In genomic region chr11:52396597-52397188, GRCm38 (mm10) we compare ENCODE assay signal across 8 mouse cellular contexts. TPM values are rescaled to one million over a fixed set of nuclear protein-coding genes. Genes with fewer than 3 reads are reported as not detected.
A peak's percentile ranks its signal among the peaks of the same experiment; 100 is the strongest.
DNase-seq lines count a peak whose midpoint lies in the region; ATAC-seq lines count a peak whose summit lies in the region.

No protein-coding gene starts in this region.

- 0 out of 2 replicates have a peak, but pooled peaks cover 6% of the 10 kb centered on the region for H3K36me3 ChIP-seq in kidney, embryonic 16.5 days (ENCODE audit: insufficient read depth, low read length)
- H3K36me3 ChIP-seq in forebrain, embryonic 12.5 days (replicated peaks), result no peaks in the 10 kb centered on the region
- no peaks in the 10 kb centered on the region for H3K36me3 ChIP-seq in liver, embryonic 11.5 days (ENCODE audit: control insufficient read depth, insufficient read depth, low read length)
- H3K36me3 ChIP-seq in neural tube, embryonic 12.5 days, result no peaks in the 10 kb centered on the region

- H3K4me2 ChIP-seq in kidney, embryonic 16.5 days (replicated peaks; ENCODE audit: low read depth, low read length), result peak overlapping the region; percentile 70
- H3K4me2 ChIP-seq in forebrain, embryonic 12.5 days, result peak overlapping the region; percentile 65
- peak overlapping the region; percentile 80 for H3K4me2 ChIP-seq in liver, embryonic 11.5 days
- peak overlapping the region; percentile 68 for H3K4me2 ChIP-seq in neural tube, embryonic 12.5 days (replicated peaks)

- DNase-seq in kidney, postnatal 4 days, result no peak
- DNase-seq in ZHBTc4 (ENCODE audit: low read depth, low spot score), result peak; percentile 63
- no peak for DNase-seq in liver, embryonic 11.5 days (ENCODE audit: low spot score)
- no peak for DNase-seq in layer of hippocampus, postnatal 10 days (ENCODE audit: low spot score in 2 of 2)

- H3K4me3 ChIP-seq in kidney, embryonic 16.5 days (ENCODE audit: low read length), result peak overlapping the region; percentile 94
- H3K4me3 ChIP-seq in forebrain, embryonic 12.5 days (replicated peaks), result peak overlapping the region; percentile 91
- H3K4me3 ChIP-seq in liver, embryonic 11.5 days (ENCODE audit: low read depth, low read length), result peak overlapping the region; percentile 87
- H3K4me3 ChIP-seq in neural tube, embryonic 12.5 days, result peak overlapping the region; percentile 81

- peak overlapping the region; percentile 96 for H3K27ac ChIP-seq in kidney, embryonic 16.5 days (ENCODE audit: low read length)
- H3K27ac ChIP-seq in forebrain, embryonic 12.5 days, result peak overlapping the region; percentile 92
- peak overlapping the region; percentile 72 for H3K27ac ChIP-seq in liver, embryonic 11.5 days (ENCODE audit: low read depth, low read length)
- H3K27ac ChIP-seq in neural tube, embryonic 12.5 days, result peak overlapping the region; percentile 23

- H3K4me1 ChIP-seq in kidney, embryonic 16.5 days (ENCODE audit: insufficient read depth, low read length), result peaks cover 31% of the 10 kb centered on the region
- peaks cover 21% of the 10 kb centered on the region; the same call in 1 of the 2 replicates for H3K4me1 ChIP-seq in forebrain, embryonic 12.5 days
- peaks cover 10% of the 10 kb centered on the region for H3K4me1 ChIP-seq in liver, embryonic 11.5 days (replicated peaks; ENCODE audit: control insufficient read depth, insufficient read depth, low read length)
- H3K4me1 ChIP-seq in neural tube, embryonic 12.5 days, result peaks cover 11% of the 10 kb centered on the region; the same call in 1 of the 2 replicates

- no peaks in the 10 kb centered on the region for H3K9me3 ChIP-seq in kidney, embryonic 16.5 days (ENCODE audit: low read length)
- no peaks in the 10 kb centered on the region for H3K9me3 ChIP-seq in forebrain, embryonic 12.5 days
- no peaks in the 10 kb centered on the region for H3K9me3 ChIP-seq in liver, embryonic 11.5 days (ENCODE audit: control insufficient read depth, low read length)
- H3K9me3 ChIP-seq in neural tube, embryonic 12.5 days, result no peaks in the 10 kb centered on the region

- under 1% methylated on average over 33 of the region's 33 CpGs for WGBS in kidney, embryonic 16.5 days
- under 1% methylated on average over 33 of the region's 33 CpGs for WGBS in forebrain, embryonic 12.5 days
- WGBS in liver, embryonic 11.5 days, result under 1% methylated on average over 33 of the region's 33 CpGs
- 1% methylated on average over 33 of the region's 33 CpGs for WGBS in neural tube, embryonic 12.5 days

- ATAC-seq in kidney, embryonic 16.5 days (ENCODE audit: low FRiP score, low TSS enrichment), result peak; percentile 79
- ATAC-seq in forebrain, embryonic 12.5 days (ENCODE audit: low FRiP score), result peak; percentile 87
- ATAC-seq in liver, embryonic 11.5 days (replicated peaks; ENCODE audit: low FRiP score), result peak; percentile 78
- peak; percentile 79 for ATAC-seq in neural tube, embryonic 12.5 days (ENCODE audit: low FRiP score, low read depth)
- ATAC-seq in cerebellum, adult (ENCODE audit: insufficient number of reproducible peaks, low FRiP score, low TSS enrichment), result no peak; the same call in 1 of the 2 replicates

- H3K27me3 ChIP-seq in kidney, embryonic 16.5 days (ENCODE audit: insufficient read depth, low read length), result no peaks in the 10 kb centered on the region
- no peaks in the 10 kb centered on the region for H3K27me3 ChIP-seq in forebrain, embryonic 12.5 days
- no peaks in the 10 kb centered on the region for H3K27me3 ChIP-seq in liver, embryonic 11.5 days (replicated peaks; ENCODE audit: control insufficient read depth, insufficient read depth, low read length)
- no peaks in the 10 kb centered on the region for H3K27me3 ChIP-seq in neural tube, embryonic 12.5 days (replicated peaks)

- H3K9ac ChIP-seq in kidney, embryonic 16.5 days (replicated peaks; ENCODE audit: low read length), result peak overlapping the region; percentile 98
- peak overlapping the region; percentile 94 for H3K9ac ChIP-seq in forebrain, embryonic 12.5 days
- peak overlapping the region; percentile 96 for H3K9ac ChIP-seq in liver, embryonic 11.5 days (ENCODE audit: low read depth, low read length)
- H3K9ac ChIP-seq in neural tube, embryonic 12.5 days, result peak overlapping the region; percentile 82

RNA-seq across cellular contexts. Expression of gene 9530068E07Rik, which starts 0.5 kb away (rescaled TPM):
- polyA plus RNA-seq in kidney, embryonic 16.5 days (2015; fragmentation: Nextera tagmentation; extraction: Ambion mirVana), result 251 and 263 TPM in 2 replicates
- 147 and 148 TPM in 2 replicates for polyA plus RNA-seq in forebrain, embryonic 12.5 days (2016; fragmentation: Nextera tagmentation; extraction: Ambion mirVana)
- polyA plus RNA-seq in liver, embryonic 11.5 days (2014; fragmentation: Nextera tagmentation; extraction: Ambion mirVana), result 124 and 141 TPM in 2 replicates
- 151 and 153 TPM in 2 replicates for polyA plus RNA-seq in neural tube, embryonic 12.5 days (2016; fragmentation: Nextera tagmentation; extraction: Ambion mirVana)
- 10 to 100 TPM; 78.7 to 81.4 TPM for total RNA-seq in layer of hippocampus, postnatal 10 days (2021)

RNA-seq across cellular contexts. Expression of gene Vdac1, which starts 36.0 kb away (rescaled TPM):
- polyA plus RNA-seq in kidney, embryonic 16.5 days (2015; fragmentation: Nextera tagmentation; extraction: Ambion mirVana), result 407 and 427 TPM in 2 replicates
- 206 and 214 TPM in 2 replicates for polyA plus RNA-seq in forebrain, embryonic 12.5 days (2016; fragmentation: Nextera tagmentation; extraction: Ambion mirVana)
- 228 and 243 TPM in 2 replicates for polyA plus RNA-seq in liver, embryonic 11.5 days (2014; fragmentation: Nextera tagmentation; extraction: Ambion mirVana)
- 221 and 251 TPM in 2 replicates for polyA plus RNA-seq in neural tube, embryonic 12.5 days (2016; fragmentation: Nextera tagmentation; extraction: Ambion mirVana)
- 100 to 1,000 TPM; 546 to 556 TPM for total RNA-seq in layer of hippocampus, postnatal 10 days (2021)

Comparison
In these comparisons a context has a peak if more than half of its experiments do, and no peak if none do; other contexts are left out.
1. H3K27ac ChIP-seq: peak in every context shown above with its lines; median percentile 96 in kidney, embryonic 16.5 days; 92 in forebrain, embryonic 12.5 days; 72 in liver, embryonic 11.5 days; 23 in neural tube, embryonic 12.5 days.